Mouse (Mus musculus) forebrain, embryonic 11.5 days (tissue): ENCODE measurements around the gene Syde1. TPM values are rescaled to one million over a fixed set of nuclear protein-coding genes. Genes with fewer than 3 reads are reported as not detected.

Source experiments
- ATAC-seq: fragments of 200-750 bp; cut with Nextera tagmentation; replicated peaks from 2 replicates; pipeline ENCODE4 v1.8.0; 2017; ENCODE audit warnings: moderate TSS enrichment; ENCODE audit not compliant: low FRiP score
- DNase-seq: peaks from one replicate; pipeline ENCODE4 v3.0.0-alpha.2; 2017; ENCODE audit warnings: low spot score
- H3K27ac ChIP-seq: fragments of 300-500 bp; sonication (generic); 2 replicates; pipeline ENCODE4 v1.5.1; 2014; ENCODE audit warnings: low read depth, low read length
- H3K27me3 ChIP-seq: fragments of 300-500 bp; sonication (generic); 2 replicates; pipeline ENCODE4 v1.6.1; 2014; ENCODE audit warnings: mild to moderate bottlenecking, low read length, mixed read lengths; ENCODE audit not compliant: control insufficient read depth, insufficient read depth
- H3K36me3 ChIP-seq: fragments of 300-500 bp; sonication (generic); 2 replicates; pipeline ENCODE4 v1.6.1; 2014; ENCODE audit warnings: mild to moderate bottlenecking, low read length, moderate library complexity, mixed read lengths; ENCODE audit not compliant: control insufficient read depth, insufficient read depth
- H3K4me1 ChIP-seq: fragments of 300-500 bp; sonication (generic); replicated peaks from 2 replicates; pipeline ENCODE4 v1.6.1; 2014; ENCODE audit warnings: low read length, mixed read lengths; ENCODE audit not compliant: control insufficient read depth, insufficient read depth
- H3K4me2 ChIP-seq: fragments of 300-500 bp; sonication (generic); 2 replicates; pipeline ENCODE4 v1.6.1; 2014; ENCODE audit warnings: low read depth, mild to moderate bottlenecking, low read length, moderate library complexity, mixed read lengths; ENCODE audit not compliant: severe bottlenecking
- H3K4me3 ChIP-seq: fragments of 300-500 bp; sonication (generic); 2 replicates; pipeline ENCODE4 v1.5.1; 2014; ENCODE audit warnings: low read depth, low read length
- H3K9ac ChIP-seq: fragments of 300-500 bp; sonication (generic); 2 replicates; pipeline ENCODE4 v1.6.1; 2014; ENCODE audit warnings: low read length
- H3K9me3 ChIP-seq: fragments of 300-500 bp; sonication (generic); 2 replicates; pipeline ENCODE4 v1.6.1; 2016; ENCODE audit warnings: low read length, mixed read lengths; ENCODE audit not compliant: control insufficient read depth
- WGBS: fragments of 180-500 bp; shearing (Covaris S2); extraction: QIAGEN DNeasy Blood & Tissue Kit; methylation state at CpG from one replicate; pipeline ENCODE4 v1.1.7; 2014; 5-methylcytosine and 5-hydroxymethylcytosine counted together
- polyA plus RNA-seq: library from polyadenylated mRNA; unstranded; fragments of >200 nt; fragmentation: Nextera tagmentation; extraction: Ambion mirVana; gene quantifications from 2 replicates; pipeline ENCODE4 v1.2.1, GENCODE M21; 2014

Gene Syde1
- polyA plus RNA-seq, 1 experiment from 2014 or later = 14.3 TPM

DNA sequence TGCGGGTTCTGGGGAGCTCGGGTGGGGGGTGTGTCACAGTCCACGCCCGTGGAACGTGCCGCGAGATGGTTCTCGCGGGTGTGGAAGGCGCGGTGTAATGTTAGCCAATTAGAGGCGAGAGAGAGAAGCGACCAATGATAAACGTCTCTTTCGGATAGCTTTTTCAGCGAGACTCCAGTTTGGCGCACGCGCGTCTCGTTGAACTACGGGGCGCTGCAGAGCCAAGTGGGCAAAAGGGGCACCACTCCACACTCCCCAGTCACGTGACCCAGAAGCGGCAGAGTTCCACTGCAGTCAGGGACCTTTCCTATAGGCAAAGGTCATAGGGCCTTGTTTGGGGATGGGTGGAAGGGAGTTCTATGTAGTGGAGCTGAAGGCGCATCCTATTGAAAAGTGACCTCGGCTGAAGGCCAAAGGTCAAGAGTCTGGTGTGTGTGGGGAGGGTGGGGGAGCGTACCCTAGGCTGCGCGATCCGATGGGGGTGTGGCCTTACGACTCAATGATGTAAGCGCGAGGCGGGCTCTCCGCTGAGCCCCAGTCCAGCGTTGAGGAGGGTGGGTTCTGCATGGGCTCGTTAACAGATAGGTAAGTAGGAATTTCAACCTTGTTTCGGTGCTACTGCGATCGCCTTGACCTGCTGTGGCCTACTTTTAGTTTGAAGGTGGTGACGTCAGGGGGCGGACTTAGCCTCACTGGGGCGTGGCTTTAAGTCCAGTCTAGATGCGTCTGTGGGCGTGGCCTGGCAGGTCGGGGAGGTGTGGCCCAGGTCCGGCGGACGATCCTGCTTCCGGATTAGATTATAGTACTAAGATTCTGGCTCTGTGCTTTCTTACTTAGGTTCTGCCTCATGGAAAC, 17.3 kb downstream of the Syde1 start, which contains the start of gene Ilvbl:
Ilvbl (plus strand) TSS at position 97 of the 855 bp plus-strand sequence.
- Histone ChIP-seq H3K27ac (peak within 1 kb of the TSS; percentile 57; the same call in 1 of the 2 replicates), H3K27me3 (no peaks in the 10 kb centered on the region), H3K9me3 (no peaks in the 10 kb centered on the region), H3K4me2 (peak within 1 kb of the TSS; percentile 51), H3K4me3 (peak within 1 kb of the TSS; percentile 59), H3K9ac (peak within 1 kb of the TSS; percentile 64), H3K4me1 (no peaks in the 10 kb centered on the region), H3K36me3 (no peaks in the 10 kb centered on the region; the same call in 1 of the 2 replicates)
- ATAC-seq = peak; percentile 91
- peak; percentile 94 for DNase-seq
- WGBS = under 1% methylated on average over 51 of the region's 51 CpGs

DNA sequence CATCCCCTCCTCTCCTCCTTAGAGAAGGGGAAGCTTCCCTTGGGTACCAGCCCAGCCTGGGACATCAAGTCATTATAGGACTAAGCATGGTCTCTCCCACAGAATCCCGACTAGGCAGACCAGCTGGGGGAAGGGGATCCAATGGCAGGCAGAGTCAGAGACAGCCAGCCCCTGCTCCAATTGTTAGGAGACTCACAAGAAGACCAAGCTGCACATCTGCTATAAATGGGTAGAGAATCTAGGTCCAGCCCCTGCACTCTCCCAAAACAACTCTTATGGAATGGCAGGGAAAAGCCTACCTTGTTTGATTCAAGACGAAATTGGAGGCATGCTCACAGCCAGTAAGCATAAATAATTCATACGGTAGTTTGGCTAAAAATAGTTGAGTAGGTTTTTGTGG, 18.5 kb downstream of the Syde1 start:
- DNase-seq = no peak
- no peaks in the 10 kb centered on the region for H3K36me3 ChIP-seq
- no peak for ATAC-seq
- H3K9ac ChIP-seq = no peak overlapping the region
- no peak overlapping the region for H3K27ac ChIP-seq
- no peaks in the 10 kb centered on the region for H3K4me1 ChIP-seq
- H3K4me3 ChIP-seq = no peak overlapping the region
- no peaks in the 10 kb centered on the region for H3K27me3 ChIP-seq
- no peak overlapping the region for H3K4me2 ChIP-seq
- 81% methylated on average over 3 of the region's 3 CpGs for WGBS
- no peaks in the 10 kb centered on the region for H3K9me3 ChIP-seq

DNA sequence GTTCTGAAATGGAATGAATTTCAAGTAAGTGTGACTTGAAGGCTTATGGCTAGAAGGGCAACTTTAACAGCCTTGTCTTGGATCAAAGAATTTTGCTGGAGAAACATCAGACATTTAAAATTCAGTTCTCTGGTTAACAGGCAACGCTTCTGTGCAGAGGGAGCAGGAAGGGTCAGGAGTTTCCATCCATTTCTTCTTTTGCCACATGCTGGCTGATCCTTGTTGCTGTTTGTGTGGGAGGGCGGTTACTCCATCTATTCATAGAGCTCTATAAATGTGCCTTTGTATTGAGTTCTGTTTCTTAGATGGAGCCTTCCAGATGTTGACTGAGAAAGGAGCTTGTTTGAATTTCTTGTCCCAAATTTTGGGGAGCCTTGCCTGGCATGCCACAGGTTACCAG, 20.9 kb downstream of the Syde1 start:
- H3K9me3 ChIP-seq = no peaks in the 10 kb centered on the region
- ATAC-seq = no peak
- WGBS = 61% methylated on average over 2 of the region's 2 CpGs
- H3K27ac ChIP-seq = no peak overlapping the region
- no peak for DNase-seq
- H3K4me1 ChIP-seq = no peaks in the 10 kb centered on the region
- H3K9ac ChIP-seq = no peak overlapping the region
- no peak overlapping the region for H3K4me3 ChIP-seq
- no peaks in the 10 kb centered on the region for H3K36me3 ChIP-seq
- H3K4me2 ChIP-seq = no peak overlapping the region
- no peaks in the 10 kb centered on the region for H3K27me3 ChIP-seq

DNA sequence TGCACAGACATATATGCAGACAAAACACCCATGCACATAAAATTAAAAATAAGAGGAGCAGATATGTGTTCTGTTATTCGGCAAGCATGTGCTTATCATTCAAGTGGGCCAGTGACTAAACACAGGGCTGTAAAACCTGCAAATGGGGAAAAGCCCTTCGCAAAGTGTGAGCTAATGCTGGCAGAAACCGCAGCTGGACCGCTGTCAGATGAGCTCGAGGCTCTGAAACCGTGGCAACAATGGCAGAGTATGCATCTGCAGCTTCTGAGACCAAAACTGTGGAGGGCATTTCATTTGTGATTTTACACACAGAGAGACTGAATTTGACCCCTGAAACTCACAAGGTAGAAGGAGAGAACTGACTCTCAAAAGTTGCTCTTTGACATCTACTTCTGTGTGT, 21.3 kb downstream of the Syde1 start:
- Histone ChIP-seq H3K9ac (no peak overlapping the region), H3K9me3 (no peaks in the 10 kb centered on the region)

DNA sequence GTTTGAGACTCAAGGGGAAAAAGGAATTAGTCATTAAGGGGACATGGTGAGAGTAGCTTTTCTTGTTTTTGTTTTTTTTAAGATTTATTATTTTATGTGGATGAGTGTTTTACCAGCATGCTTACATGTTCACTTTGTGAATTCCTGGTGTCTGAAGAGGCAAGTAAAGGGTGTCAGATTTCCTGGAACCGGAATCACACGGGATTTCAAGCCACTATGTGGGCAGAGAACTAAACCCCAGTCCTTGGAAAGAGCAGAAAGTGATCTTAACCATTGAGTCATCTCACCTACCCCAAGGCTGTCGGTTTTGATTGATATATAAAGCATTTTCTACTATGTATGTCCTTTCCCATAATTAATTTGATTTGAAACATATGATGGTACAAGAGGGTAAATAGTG, 22.1 kb downstream of the Syde1 start:
- Histone ChIP-seq H3K4me2 (no peak overlapping the region), H3K9me3 (no peaks in the 10 kb centered on the region), H3K9ac (no peak overlapping the region), H3K36me3 (no peaks in the 10 kb centered on the region), H3K27ac (no peak overlapping the region), H3K27me3 (no peaks in the 10 kb centered on the region), H3K4me3 (no peak overlapping the region), H3K4me1 (no peaks in the 10 kb centered on the region)
- WGBS = 57% methylated on average over 3 of the region's 3 CpGs
- ATAC-seq = no peak
- DNase-seq = no peak

More for the DNA sequence above, 21.3 kb downstream of the Syde1 start:
- Histone ChIP-seq H3K36me3 (no peaks in the 10 kb centered on the region), H3K4me3 (no peak overlapping the region), H3K4me2 (no peak overlapping the region), H3K4me1 (no peaks in the 10 kb centered on the region), H3K27me3 (no peaks in the 10 kb centered on the region), H3K27ac (no peak overlapping the region)
- DNase-seq (no peak), ATAC-seq (no peak)
- 77% methylated on average over 6 of the region's 6 CpGs for WGBS

DNA sequence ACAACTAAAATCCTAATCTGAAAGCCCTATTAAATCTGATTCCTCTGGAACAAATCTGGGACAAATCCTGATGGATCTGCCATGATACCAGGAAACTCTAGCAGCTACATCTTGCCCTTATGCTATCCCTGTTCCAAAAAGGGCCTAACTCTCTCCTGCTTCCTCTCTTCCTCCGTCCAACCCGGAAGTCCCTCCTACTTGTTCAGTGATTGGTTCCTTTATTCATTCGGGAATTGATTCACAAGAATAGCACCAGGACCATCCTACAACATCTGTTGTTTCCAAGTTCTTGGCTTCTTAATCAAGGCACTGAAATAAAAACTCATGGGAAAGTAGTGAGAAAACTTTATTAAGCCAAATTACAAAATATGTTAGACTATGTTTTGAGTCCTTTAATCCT, 22.6 kb downstream of the Syde1 start:
- Histone ChIP-seq H3K9ac (no peak overlapping the region), H3K4me3 (no peak overlapping the region), H3K27ac (no peak overlapping the region), H3K4me2 (no peak overlapping the region), H3K9me3 (no peaks in the 10 kb centered on the region), H3K36me3 (no peaks in the 10 kb centered on the region), H3K4me1 (no peaks in the 10 kb centered on the region), H3K27me3 (no peaks in the 10 kb centered on the region)
- DNase-seq = no peak
- 86% methylated on average over 3 of the region's 3 CpGs for WGBS
- no peak for ATAC-seq

DNA sequence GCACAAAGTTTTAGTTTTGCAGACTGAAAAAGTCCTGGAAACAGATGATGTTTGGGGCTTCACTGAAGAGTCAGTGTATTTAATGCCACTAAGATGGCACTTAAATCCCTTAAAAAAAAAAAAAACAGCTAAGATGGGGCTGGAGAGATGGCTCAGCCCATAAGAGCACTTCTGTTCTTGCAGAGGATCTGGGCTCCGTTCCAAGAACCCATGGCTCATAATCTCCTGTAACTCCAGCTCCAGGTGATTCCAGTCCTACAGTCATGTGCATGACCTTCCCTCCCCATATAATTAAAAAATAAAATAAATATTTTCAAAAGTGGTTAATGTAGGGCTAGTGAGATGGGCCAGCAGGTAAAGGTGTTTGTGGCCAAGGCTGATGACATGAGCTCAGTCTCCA, 26.7 kb downstream of the Syde1 start:
- no peak for ATAC-seq
- DNase-seq = no peak
- Histone ChIP-seq H3K4me1 (no peaks in the 10 kb centered on the region), H3K4me2 (no peak overlapping the region), H3K4me3 (no peak overlapping the region), H3K27ac (no peak overlapping the region), H3K27me3 (no peaks in the 10 kb centered on the region), H3K9me3 (no peaks in the 10 kb centered on the region), H3K9ac (no peak overlapping the region), H3K36me3 (no peaks in the 10 kb centered on the region)
- WGBS = 97% methylated on average over 1 of the region's 1 CpGs

DNA sequence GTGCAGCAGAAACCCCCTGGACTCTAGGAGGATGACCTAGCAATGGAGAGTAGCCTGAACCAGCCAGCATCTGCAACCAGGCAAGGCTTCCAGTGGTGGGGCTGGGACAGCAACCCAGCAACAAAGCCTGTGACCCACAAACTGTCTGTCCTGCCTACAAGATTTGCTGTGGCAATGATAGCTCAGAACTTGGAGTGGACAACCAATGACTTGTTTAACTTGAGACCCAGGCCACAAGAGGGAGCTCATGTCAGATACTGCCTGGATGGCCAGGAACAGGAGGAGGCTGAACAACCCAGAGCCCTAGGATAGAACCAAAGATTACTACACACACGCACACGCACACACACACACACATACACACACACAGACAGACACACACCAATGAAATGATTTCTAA, 50.8 kb downstream of the Syde1 start:
- Histone ChIP-seq H3K9me3 (no peaks in the 10 kb centered on the region), H3K36me3 (no peaks in the 10 kb centered on the region), H3K27ac (no peak overlapping the region), H3K9ac (no peak overlapping the region), H3K4me1 (no peaks in the 10 kb centered on the region), H3K4me2 (no peak overlapping the region), H3K27me3 (no peaks in the 10 kb centered on the region), H3K4me3 (no peak overlapping the region)
- WGBS = 51% methylated on average over 2 of the region's 2 CpGs
- DNase-seq = no peak
- ATAC-seq = no peak
